ENCODE assay signal across 19 mouse cellular contexts in genomic region chr8:79935793-79936192, GRCm38 (mm10).
DNase-seq lines count a peak whose midpoint lies in the region; ATAC-seq and TF ChIP-seq lines count a peak whose summit lies in the region.
"Had no signal": no experiment of that assay in that cellular context is flagged by ENCODE, and none has a peak within 500 bp of the region (broad histone marks: within the 10 kb centered on the region; RNA-seq: fewer than 3 reads in every experiment).

No protein-coding gene starts in this region.

- no peak overlapping the region for H3K4me3 ChIP-seq in kidney, embryonic 16.5 days (ENCODE audit: low read length)
- H3K4me3 ChIP-seq in midbrain, embryonic 11.5 days (ENCODE audit: low read depth, low read length): no peak overlapping the region
- no peak overlapping the region for H3K4me3 ChIP-seq in midbrain, embryonic 15.5 days
- H3K4me3 ChIP-seq in stomach, postnatal 0 days (ENCODE audit: low read depth, low read length): no peak overlapping the region
- H3K4me3 ChIP-seq in intestine, embryonic 16.5 days (ENCODE audit: low read length): no peak overlapping the region
- H3K4me3 ChIP-seq: gastrocnemius, adult 2 months; hindbrain, embryonic 15.5 days had no signal

- H3K9me3 ChIP-seq in kidney, embryonic 16.5 days (ENCODE audit: low read length): no peaks in the 10 kb centered on the region; the same call in 1 of the 2 replicates
- H3K9me3 ChIP-seq in midbrain, embryonic 11.5 days (ENCODE audit: control insufficient read depth, low read length): no peaks in the 10 kb centered on the region
- H3K9me3 ChIP-seq in midbrain, embryonic 15.5 days: no peaks in the 10 kb centered on the region
- no peaks in the 10 kb centered on the region for H3K9me3 ChIP-seq in stomach, postnatal 0 days (ENCODE audit: control insufficient read depth, low read length)
- no peaks in the 10 kb centered on the region for H3K9me3 ChIP-seq in intestine, embryonic 16.5 days (ENCODE audit: control insufficient read depth, low read length)
- H3K9me3 ChIP-seq: hindbrain, embryonic 15.5 days had no signal

- no peaks in the 10 kb centered on the region for H3K36me3 ChIP-seq in kidney, embryonic 16.5 days (ENCODE audit: insufficient read depth, low read length)
- H3K36me3 ChIP-seq in midbrain, embryonic 11.5 days (ENCODE audit: control insufficient read depth, insufficient read depth, low read length): no peaks in the 10 kb centered on the region
- H3K36me3 ChIP-seq in midbrain, embryonic 15.5 days (replicated peaks): no peaks in the 10 kb centered on the region
- no peaks in the 10 kb centered on the region for H3K36me3 ChIP-seq in stomach, postnatal 0 days (ENCODE audit: control insufficient read depth, insufficient read depth, low read length)
- no peaks in the 10 kb centered on the region for H3K36me3 ChIP-seq in intestine, embryonic 16.5 days (ENCODE audit: control insufficient read depth, insufficient read depth, low read length)
- H3K36me3 ChIP-seq: hindbrain, embryonic 15.5 days had no signal

- H3K4me1 ChIP-seq in kidney, embryonic 16.5 days (ENCODE audit: insufficient read depth, low read length): no peaks in the 10 kb centered on the region; the same call in 1 of the 2 replicates
- H3K4me1 ChIP-seq in midbrain, embryonic 11.5 days (ENCODE audit: control insufficient read depth, insufficient read depth, low read length): no peaks in the 10 kb centered on the region
- no peaks in the 10 kb centered on the region for H3K4me1 ChIP-seq in midbrain, embryonic 15.5 days
- no peaks in the 10 kb centered on the region for H3K4me1 ChIP-seq in stomach, postnatal 0 days (replicated peaks; ENCODE audit: control insufficient read depth, insufficient read depth)
- no peaks in the 10 kb centered on the region for H3K4me1 ChIP-seq in intestine, embryonic 16.5 days (ENCODE audit: control insufficient read depth, insufficient read depth, low read length)
- H3K4me1 ChIP-seq: hindbrain, embryonic 15.5 days had no signal

- TF ChIP-seq CTCF in stomach, postnatal 0 days (IDR thresholded peaks at IDR 0.05; ENCODE audit: low read depth): 0 out of 2 replicates have a peak, but pooled peaks have one; percentile 14

- WGBS in kidney, embryonic 16.5 days: 17% methylated on average over 7 of the region's 7 CpGs
- WGBS in midbrain, embryonic 11.5 days: 59% methylated on average over 7 of the region's 7 CpGs
- WGBS in midbrain, embryonic 15.5 days: 58% methylated on average over 7 of the region's 7 CpGs
- 26% methylated on average over 7 of the region's 7 CpGs for WGBS in stomach, postnatal 0 days
- 30% methylated on average over 7 of the region's 7 CpGs for WGBS in intestine, embryonic 16.5 days

- H3K27ac ChIP-seq in kidney, embryonic 16.5 days (ENCODE audit: low read length): no peak overlapping the region
- H3K27ac ChIP-seq in midbrain, embryonic 11.5 days (ENCODE audit: low read depth, low read length): no peak overlapping the region
- no peak overlapping the region for H3K27ac ChIP-seq in midbrain, embryonic 15.5 days
- H3K27ac ChIP-seq in stomach, postnatal 0 days (replicated peaks): no peak overlapping the region
- H3K27ac ChIP-seq in intestine, embryonic 16.5 days (ENCODE audit: low read length): no peak overlapping the region
- H3K27ac ChIP-seq: gastrocnemius, adult 2 months; hindbrain, embryonic 15.5 days; liver, embryonic 14.5 days had no signal

- no peak overlapping the region for H3K4me2 ChIP-seq in kidney, embryonic 16.5 days (replicated peaks; ENCODE audit: low read depth, low read length)
- H3K4me2 ChIP-seq in midbrain, embryonic 11.5 days: no peak overlapping the region
- no peak overlapping the region for H3K4me2 ChIP-seq in midbrain, embryonic 15.5 days
- H3K4me2 ChIP-seq in stomach, postnatal 0 days (replicated peaks; ENCODE audit: low read depth): no peak overlapping the region
- H3K4me2 ChIP-seq in intestine, embryonic 16.5 days (ENCODE audit: low read depth, low read length): no peak overlapping the region
- H3K4me2 ChIP-seq: hindbrain, embryonic 15.5 days had no signal

- no peak for TF ChIP-seq EP300 in stomach, postnatal 0 days (optimal IDR thresholded peaks at IDR 0.05)

- no peak for DNase-seq in kidney, postnatal 25 days
- DNase-seq in midbrain, embryonic 11.5 days (ENCODE audit: low spot score, missing footprints): no peak
- DNase-seq in embryo, embryonic 10.5 days (ENCODE audit: low spot score): peak; percentile 31
- no peak for DNase-seq in stomach, postnatal 0 days (ENCODE audit: low spot score)
- DNase-seq: adrenal gland, postnatal 36 days; cerebellum, postnatal 36 days; gastrocnemius, adult 2 months; heart, adult 18-20 months; kidney, adult 2 months; left cerebral cortex, postnatal 4 days; lung, postnatal 36 days; right cerebral cortex, adult 18-20 months; thymus, postnatal 14 days had no signal

- ATAC-seq in kidney, embryonic 16.5 days (ENCODE audit: low FRiP score, low TSS enrichment): peak; percentile 61; the same call in 1 of the 2 replicates
- 0 out of 2 replicates have a peak, but pooled peaks have one; percentile 44 for ATAC-seq in midbrain, embryonic 11.5 days (ENCODE audit: low FRiP score)
- no peak for ATAC-seq in midbrain, embryonic 15.5 days (replicated peaks)
- no peak for ATAC-seq in stomach, postnatal 0 days (ENCODE audit: low FRiP score, low TSS enrichment)
- no peak for ATAC-seq in intestine, embryonic 16.5 days
- ATAC-seq: forebrain, embryonic 16.5 days had no signal

- H3K27me3 ChIP-seq in kidney, embryonic 16.5 days (ENCODE audit: insufficient read depth, low read length): no peaks in the 10 kb centered on the region
- no peaks in the 10 kb centered on the region for H3K27me3 ChIP-seq in midbrain, embryonic 11.5 days (ENCODE audit: control insufficient read depth, insufficient read depth, low read length)
- H3K27me3 ChIP-seq in midbrain, embryonic 15.5 days (replicated peaks): no peaks in the 10 kb centered on the region
- no peaks in the 10 kb centered on the region for H3K27me3 ChIP-seq in stomach, postnatal 0 days (ENCODE audit: control insufficient read depth, insufficient read depth, low read length)
- H3K27me3 ChIP-seq in intestine, embryonic 16.5 days (replicated peaks; ENCODE audit: control insufficient read depth, insufficient read depth, low read length): no peaks in the 10 kb centered on the region
- H3K27me3 ChIP-seq: hindbrain, embryonic 15.5 days had no signal

- H3K9ac ChIP-seq in kidney, embryonic 16.5 days (replicated peaks; ENCODE audit: low read length): no peak overlapping the region
- H3K9ac ChIP-seq in midbrain, embryonic 11.5 days (ENCODE audit: low read length): no peak overlapping the region
- H3K9ac ChIP-seq in midbrain, embryonic 15.5 days: no peak overlapping the region
- no peak overlapping the region for H3K9ac ChIP-seq in stomach, postnatal 0 days (ENCODE audit: low read length)
- H3K9ac ChIP-seq in intestine, embryonic 16.5 days (ENCODE audit: low read depth, low read length): no peak overlapping the region
- H3K9ac ChIP-seq: hindbrain, embryonic 15.5 days; liver, embryonic 14.5 days had no signal

Comparison
In these comparisons a context has a peak if more than half of its experiments do, and no peak if none do; other contexts are left out.
1. ATAC-seq: peak in kidney, embryonic 16.5 days (single experiment) and midbrain, embryonic 11.5 days (single experiment); none in midbrain, embryonic 15.5 days (single experiment), stomach, postnatal 0 days (single experiment) and intestine, embryonic 16.5 days (single experiment).